Mouse (Mus musculus) heart, postnatal 0 days (tissue): ENCODE measurements around the gene Tmem82.
"Not testable (repeated sequence)": the region's sequence is repeated elsewhere in the genome, so short reads cannot be mapped to it uniquely, and the experiment has no call there.

Experiments
- CTCF ChIP-seq: IDR thresholded peaks from 2 replicates; pipeline ENCODE4 v1.5.1; 2016; ENCODE audit warnings: antibody characterized with exemption, control low read depth, low read depth
- EP300 ChIP-seq: IDR thresholded peaks from 2 replicates; pipeline ENCODE4 v1.6.1; 2016; ENCODE audit warnings: antibody characterized with exemption, low read depth

- TF ChIP-seq CTCF, EP300: not testable (repeated sequence)
These were observed 51.3 kb downstream of the Tmem82 start for GRCm38 (mm10) chr4:141567174-141567573.
